Mouse (Mus musculus): ENCODE data around the gene Ociad1.

DNA sequence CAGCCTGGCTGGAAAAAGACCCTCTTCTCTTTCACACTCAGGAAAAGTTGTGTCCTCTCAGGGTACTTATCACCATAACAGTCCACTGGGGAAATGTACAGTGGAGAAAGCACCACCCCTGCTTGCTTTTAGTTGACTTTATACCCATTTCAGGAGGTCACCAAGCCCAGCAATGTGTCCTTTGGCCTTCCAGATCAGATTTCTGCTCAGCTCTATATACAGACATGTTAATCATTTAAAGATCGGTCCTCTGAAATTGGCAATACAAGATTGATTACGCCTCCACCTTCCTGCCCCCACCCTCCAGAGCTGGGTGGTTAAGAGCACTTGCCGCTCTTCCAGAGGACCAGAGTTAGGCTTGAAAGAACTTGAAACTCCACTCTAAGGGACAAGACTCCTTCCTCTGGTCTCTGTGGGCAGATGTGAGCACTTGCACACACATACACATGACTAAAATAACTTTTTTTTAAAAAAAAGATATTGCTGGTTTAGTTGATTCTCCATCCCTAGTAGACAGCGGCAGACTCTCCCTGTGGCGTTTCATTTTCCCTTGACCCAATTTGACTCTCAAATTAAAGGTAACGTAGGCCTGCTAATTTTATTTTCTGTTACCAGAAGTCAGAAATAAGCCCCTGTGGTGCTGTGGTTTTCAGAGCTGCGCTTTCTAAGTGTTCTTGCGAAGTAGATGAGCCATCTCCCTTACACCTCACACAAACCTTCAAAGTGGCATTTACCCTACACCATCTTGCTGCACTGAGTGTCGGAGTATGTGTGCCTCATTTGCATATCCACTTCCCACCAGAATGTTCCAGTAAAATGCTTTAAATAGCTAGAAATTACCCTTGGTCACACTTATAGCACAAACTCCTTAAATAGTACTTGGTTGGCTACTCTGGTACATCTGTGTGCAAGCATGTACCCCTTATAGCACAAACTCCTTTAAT, 47.5 kb downstream of the Ociad1 start:
- TF ChIP-seq CTCF (IDR thresholded peaks at IDR 0.05; ENCODE audit: extremely low read depth, insufficient read length, insufficient replicate concordance, low read depth, low read length) (no peak), POLR2A (IDR thresholded peaks at IDR 0.05; ENCODE audit: low read depth, low read length) (no peak)
